Mouse (Mus musculus) brown adipose tissue, adult 24 weeks (tissue): ENCODE data around the gene Tyms. TPM values are rescaled to one million over a fixed set of nuclear protein-coding genes. Genes with fewer than 3 reads are reported as not detected.

Experiments used
- H3K27ac ChIP-seq: fragments of 200-500 bp; replicated peaks from 2 replicates; pipeline ENCODE4 v1.5.1; 2012; ENCODE audit warnings: low read depth, mild to moderate bottlenecking, low read length
- H3K4me1 ChIP-seq: fragments of 200-500 bp; 2 replicates; pipeline ENCODE4 v1.6.1; 2012; ENCODE audit warnings: low read length, mixed read lengths; ENCODE audit not compliant: control insufficient read depth, insufficient read depth, insufficient read length
- H3K4me3 ChIP-seq: fragments of 200-500 bp; 2 replicates; pipeline ENCODE4 v1.5.1; 2012; ENCODE audit warnings: low read depth, mild to moderate bottlenecking, low read length, moderate library complexity; ENCODE audit not compliant: insufficient read depth
- polyA plus RNA-seq: library from polyadenylated mRNA; stranded (reverse); fragments of >200 nt; gene quantifications from 2 replicates; pipeline ENCODE4 v1.2.4, GENCODE M21; 2012; ENCODE audit not compliant: missing spikeins, insufficient read depth, insufficient read length

Tyms gene
- 5.2 and 8.3 TPM in 2 replicates for polyA plus RNA-seq

DNA sequence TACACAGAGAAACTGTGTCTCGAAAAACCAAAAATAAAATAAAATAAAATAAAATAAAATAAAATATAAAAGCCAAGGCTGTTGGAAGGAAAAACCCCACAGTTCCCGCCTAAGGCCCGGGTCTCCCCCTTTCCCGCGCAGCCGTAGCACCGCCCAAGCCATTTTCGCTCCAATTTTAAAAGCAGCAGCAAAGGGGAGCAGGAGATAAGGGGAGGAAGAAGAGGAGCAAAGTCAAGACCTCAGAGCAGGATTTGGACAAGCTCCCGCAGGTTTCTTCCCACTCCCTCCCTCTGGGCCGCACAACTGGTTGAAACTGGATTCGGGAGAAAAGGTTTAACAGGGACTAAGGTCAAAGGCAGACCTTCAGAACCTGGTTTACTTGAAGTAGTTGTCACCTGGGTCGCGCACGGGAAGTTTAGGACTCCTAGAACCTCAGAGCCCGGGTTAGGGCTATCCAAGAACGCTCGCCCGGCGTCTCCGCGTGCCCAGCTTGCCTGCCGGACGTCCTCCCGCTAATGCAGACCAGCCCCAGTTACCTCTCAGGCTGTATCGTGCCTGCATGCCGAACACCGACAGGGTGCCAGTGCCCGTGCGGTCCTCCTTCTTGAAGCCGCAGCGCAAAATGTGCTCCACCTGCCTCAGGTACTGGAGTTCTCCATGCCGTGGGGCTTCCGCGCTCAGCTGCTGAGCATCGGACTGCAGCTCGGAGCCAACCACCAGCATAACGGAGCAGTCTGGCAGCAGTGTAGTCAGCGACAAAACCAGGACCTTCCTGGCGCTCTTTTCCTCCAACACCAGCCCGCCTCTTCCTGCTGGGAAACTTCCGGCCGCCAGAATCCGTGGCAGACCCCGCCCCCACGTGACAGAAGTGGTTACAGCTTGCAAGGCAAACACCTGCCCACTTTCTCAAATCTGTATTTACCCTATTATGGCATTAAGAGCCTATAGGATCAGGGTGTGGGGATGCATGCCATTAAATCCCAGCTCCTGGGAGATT lies at the start of gene Tyms:
Tyms (minus strand) TSS at position 793 of the 997 bp plus-strand sequence.
- Histone ChIP-seq H3K4me1 (peaks cover 2% of the 10 kb centered on the region; the same call in 1 of the 2 replicates), H3K4me3 (peak within 1 kb of the TSS; percentile 79), H3K27ac (0 out of 2 replicates have a peak within 1 kb of the TSS, but pooled peaks have one; percentile 19)

DNA sequence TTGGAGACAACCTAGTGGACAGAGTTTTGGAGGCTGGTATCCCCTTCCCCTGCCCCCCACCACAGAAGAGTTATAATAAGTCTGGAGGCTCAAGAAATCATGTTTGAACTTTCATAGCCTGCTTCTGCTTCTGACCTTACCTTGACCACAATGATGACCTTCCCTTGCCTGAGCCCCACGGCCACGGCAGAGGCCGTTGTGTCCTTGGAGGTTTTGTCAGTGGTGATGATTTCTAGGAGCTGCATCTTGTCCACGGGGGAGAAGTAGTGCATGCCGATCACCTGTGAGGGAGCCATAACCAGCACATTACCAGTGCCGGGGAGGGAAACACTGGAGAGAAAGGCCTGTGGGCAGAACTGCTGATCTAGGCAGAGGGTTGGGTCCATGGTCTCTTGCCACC lies 49.1 kb upstream of the Tyms start:
- Histone ChIP-seq H3K4me1 (no peaks in the 10 kb centered on the region), H3K27ac (no peak overlapping the region), H3K4me3 (no peak overlapping the region)

DNA sequence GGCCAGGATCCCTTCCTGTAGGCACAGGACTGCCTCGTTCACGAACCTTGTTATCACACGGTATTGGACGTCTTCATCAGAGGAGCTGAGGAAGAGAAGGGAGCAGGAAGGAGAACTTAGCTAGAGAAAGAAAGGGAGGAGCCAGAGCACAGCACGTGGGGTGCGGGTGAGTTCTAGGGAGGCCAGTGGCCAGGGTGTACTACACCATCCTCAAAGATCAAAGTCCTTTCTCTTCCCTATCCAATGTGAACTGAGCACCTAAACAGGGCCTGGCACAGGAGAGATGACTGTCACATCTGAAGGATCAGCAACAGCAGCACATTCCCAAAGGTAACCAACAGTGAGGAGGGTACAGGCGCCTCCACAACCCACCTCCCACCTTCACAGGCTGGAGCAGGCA lies 46.7 kb upstream of the Tyms start:
- H3K4me3 ChIP-seq, result no peak overlapping the region
- no peaks in the 10 kb centered on the region for H3K4me1 ChIP-seq
- no peak overlapping the region for H3K27ac ChIP-seq

DNA sequence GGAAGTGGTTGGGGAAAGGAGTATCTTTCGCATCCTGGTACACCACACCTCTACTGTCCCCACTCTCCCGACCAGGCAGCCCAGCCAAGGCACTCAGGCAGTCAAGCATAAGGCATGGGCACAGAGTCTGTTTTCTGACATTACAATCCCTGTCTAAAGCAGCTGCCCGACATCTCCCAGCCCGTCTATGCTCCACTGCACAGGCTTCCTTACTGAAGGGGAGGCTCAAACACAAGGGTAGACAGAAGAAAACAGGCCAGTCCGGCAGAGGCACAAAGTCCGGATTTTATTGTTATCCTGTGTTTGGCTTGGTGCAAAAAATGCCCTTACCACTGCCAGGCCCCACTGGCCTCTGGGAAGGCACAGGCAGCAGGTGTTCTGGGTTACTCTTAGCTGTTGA lies 45.7 kb upstream of the Tyms start:
- no peak overlapping the region for H3K4me3 ChIP-seq
- no peaks in the 10 kb centered on the region for H3K4me1 ChIP-seq

DNA sequence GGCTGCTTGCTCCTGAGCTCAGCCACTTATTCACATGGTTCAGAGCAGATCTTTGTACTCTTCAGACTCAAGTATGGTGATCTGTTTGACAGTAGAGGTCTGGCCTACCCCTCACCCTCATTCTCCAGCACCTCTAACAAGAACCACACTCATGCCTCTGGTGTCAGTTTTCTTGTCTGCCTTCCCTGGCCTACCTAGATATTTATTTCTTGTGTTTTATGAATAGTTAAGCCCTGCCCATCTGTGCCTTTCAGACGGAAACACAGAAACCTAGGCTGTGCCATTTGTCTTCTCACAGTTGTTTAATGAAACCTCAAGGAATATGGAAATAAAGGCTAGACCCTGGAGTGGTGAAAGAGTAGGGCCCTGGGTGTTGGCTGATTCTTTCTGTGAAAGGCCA lies 44.6 kb upstream of the Tyms start:
- Histone ChIP-seq H3K27ac (no peak overlapping the region), H3K4me3 (no peak overlapping the region), H3K4me1 (no peaks in the 10 kb centered on the region)

More for the DNA sequence above, 45.7 kb upstream of the Tyms start:
- H3K27ac ChIP-seq, result no peak overlapping the region

DNA sequence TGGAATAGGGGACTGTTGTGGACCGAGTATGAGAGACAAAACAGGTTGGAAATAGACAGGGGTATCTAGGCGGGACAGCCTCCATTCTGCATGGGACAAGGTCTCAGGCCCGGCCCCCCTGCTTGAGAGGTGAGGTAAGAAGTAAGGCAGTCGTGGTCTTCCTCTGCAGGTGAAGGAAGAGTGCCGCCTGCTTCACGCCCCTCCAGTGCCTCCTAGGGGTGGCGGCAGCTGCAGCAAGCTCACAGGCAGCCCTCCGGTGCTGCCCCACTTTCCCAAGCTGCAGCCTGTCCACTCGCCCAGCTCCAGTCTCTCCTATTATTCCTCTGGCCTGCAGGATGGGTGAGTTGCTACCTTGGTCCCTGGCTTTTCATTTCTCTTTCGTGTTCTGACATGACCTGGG lies 42.3 kb upstream of the Tyms start:
- Histone ChIP-seq H3K27ac (no peak overlapping the region), H3K4me1 (no peaks in the 10 kb centered on the region), H3K4me3 (no peak overlapping the region)

DNA sequence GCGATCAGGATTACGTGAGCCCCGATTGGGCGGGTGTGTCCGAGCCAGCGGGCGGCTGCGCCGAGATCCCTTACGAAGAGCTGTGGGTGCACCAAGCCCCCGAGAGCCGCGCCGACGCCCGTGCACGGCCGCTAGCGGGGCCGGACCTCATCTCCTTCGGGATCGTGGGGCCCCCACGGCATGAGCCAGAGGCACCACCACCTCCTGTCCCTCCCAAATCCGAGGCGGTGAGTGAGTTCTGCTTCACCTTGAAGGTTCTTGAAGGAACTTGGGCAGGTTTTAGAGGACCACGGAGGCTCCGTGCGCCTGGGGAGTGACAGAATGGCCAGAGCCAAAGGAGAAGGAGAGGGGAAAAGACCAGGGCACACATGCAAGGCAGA lies 41.3 kb upstream of the Tyms start:
- H3K27ac ChIP-seq, result no peak overlapping the region
- H3K4me1 ChIP-seq, result no peaks in the 10 kb centered on the region
- peak overlapping the region; percentile 48 for H3K4me3 ChIP-seq

DNA sequence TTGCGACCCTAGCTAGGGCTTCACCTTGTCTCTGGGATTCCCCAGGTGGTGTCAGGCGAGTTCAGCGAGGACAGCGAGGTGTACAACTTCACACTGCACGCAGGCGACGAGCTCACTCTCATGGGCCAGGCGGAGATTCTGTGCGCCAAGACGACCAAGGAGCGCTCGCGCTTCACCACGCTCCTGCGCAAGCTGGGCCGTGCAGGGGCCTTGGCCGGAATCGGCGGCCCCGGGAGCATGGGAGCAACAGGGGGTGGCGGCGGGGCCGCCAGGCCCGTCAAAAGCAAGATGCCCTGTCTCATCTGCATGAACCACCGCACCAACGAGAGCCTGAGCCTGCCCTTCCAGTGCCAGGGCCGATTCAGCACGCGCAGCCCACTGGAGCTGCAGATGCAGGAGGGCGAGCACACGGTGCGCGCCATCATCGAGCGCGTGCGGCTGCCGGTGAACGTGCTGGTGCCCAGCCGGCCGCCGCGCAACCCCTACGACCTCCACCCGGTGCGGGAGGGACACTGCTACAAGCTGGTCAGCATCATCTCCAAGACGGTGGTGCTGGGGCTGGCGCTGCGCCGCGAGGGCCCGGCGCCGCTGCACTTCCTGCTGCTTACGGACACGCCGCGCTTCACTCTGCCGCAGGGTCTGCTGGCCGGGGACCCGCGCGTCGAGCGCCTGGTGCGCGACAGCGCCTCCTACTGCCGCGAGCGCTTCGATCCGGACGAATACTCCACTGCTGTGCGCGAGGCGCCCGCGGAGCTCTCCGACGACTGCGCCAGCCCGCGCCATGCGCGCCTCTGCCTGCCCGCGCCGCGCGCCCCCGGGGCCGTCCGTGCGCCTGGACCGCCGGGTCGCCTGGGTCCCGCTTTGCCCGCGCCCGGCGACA lies 40.7 kb upstream of the Tyms start:
- Histone ChIP-seq H3K27ac (no peak overlapping the region), H3K4me1 (no peaks in the 10 kb centered on the region), H3K4me3 (peak overlapping the region; percentile 48)

DNA sequence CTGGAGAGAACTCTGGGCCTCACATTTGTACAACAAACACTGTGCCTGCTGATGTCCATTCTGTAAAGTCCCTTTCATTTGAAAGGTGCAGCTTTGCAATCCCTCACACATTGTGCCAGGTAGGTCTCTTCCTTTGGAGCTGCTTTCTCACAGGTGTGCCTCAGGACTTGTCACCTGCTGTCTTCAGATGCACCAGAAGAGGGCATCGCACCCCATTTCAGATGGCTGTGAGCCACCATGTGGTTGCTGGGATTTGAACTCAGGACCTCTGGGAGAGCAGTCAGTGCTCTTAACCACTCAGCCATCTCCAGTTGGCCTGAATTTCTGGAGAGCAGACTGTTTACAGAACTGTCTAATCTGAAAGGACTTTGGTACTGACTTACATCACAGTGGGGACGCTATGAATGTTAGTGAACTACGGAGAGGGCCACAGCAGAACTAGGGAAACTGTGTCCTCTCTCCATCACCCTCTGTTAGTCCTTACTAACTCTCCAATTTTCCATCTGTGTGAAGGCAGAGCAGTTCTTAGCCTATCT lies 39.2 kb upstream of the Tyms start:
- no peak overlapping the region for H3K4me3 ChIP-seq
- no peaks in the 10 kb centered on the region for H3K4me1 ChIP-seq
- H3K27ac ChIP-seq, result no peak overlapping the region

DNA sequence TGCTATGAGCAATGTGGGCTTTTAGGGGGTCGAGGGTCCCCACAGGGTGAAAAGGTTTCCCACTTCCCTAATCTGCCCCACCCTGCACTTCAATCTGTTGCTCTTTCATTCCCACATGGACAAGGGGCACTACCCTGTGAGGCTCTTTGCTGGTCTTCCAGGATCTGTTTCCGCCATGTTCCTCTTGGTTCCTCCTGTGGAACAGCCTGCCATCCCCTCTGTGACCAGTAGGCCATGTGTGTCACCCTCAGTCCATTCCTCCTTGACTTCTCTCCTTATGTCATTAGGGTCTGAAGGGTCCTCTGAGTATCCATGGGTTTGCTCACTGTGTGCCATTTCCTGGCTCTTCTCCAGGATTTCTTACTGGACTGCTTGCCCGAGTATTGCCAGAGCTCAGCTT lies 38.4 kb upstream of the Tyms start:
- H3K27ac ChIP-seq, result no peak overlapping the region
- H3K4me1 ChIP-seq, result no peaks in the 10 kb centered on the region
- H3K4me3 ChIP-seq, result no peak overlapping the region

DNA sequence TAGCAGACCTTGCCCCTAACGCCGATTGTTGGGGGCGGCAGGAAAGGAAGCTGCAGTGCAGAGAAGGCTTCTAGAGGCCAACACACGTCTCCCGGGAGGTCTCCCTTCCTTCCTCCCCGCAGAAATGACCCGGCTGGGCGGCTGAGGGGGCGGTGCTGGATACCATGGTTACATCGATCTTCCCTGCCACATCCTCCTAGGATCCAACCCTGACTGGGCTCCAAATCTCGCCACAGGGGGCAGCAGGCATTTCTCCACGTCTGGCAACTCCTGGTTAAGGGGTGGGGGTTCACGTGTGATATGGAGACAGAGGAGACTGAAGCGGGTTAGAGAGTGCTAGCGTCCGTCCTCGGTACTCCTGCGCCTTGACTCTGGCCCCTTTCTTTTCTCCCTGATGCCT lies 37.7 kb upstream of the Tyms start:
- Histone ChIP-seq H3K4me1 (no peaks in the 10 kb centered on the region), H3K4me3 (peak overlapping the region; percentile 12; the same call in 1 of the 2 replicates), H3K27ac (no peak overlapping the region)

DNA sequence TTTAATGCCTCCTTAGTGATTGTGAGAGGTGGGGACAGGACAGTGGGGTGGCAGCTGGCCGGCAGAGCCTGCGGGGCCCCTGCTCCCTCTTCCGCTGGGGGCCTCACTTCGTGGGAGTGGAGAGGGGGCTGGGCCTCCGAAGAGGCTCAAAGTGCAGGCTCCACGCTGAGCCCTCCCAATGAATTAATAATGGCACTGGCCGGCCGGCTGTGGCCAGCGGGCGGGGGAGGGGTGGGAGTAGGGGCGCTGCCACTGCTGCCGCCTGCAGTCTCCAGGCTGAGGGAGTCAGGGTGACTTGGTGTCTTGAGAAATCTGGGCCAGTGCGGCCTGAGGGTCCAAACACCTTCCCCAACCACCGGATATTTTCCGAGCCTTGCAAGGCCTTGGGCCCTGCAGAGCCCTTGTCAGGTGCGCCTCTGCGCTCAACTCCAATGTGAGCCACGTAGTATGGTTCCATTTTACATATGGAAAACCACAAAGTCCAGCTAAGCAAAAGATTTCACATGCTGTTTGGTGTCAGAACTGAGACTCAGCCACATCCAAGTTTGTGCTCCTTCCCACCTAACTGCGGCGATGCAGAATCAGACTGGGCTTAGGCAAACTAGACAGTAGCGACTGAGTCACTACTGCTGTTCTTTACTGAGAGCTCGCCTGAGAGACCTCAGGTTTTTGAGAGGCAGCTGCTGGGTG lies 37.1 kb upstream of the Tyms start:
- Histone ChIP-seq H3K4me1 (no peaks in the 10 kb centered on the region), H3K27ac (no peak overlapping the region), H3K4me3 (peak overlapping the region; percentile 12; the same call in 1 of the 2 replicates)

DNA sequence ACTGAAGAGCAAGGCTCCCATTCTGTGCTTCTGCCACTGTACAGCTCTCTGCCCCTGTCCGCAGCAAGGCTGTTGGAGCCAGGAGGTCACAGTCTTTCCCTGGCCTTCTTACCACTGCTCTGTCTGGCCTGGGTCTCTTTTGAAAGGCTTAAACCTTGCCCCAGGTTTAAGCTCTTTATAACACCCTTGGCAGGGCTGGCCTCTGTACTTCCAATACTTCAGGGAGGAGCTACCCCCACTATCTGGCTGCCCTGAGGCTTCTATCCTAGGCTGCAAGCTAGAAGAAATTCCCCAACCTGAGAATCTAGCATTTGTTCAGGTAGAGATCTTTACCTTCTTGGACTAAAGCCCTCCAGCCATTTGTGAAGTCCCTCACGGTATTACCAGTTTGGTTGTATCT lies 36.5 kb upstream of the Tyms start:
- Histone ChIP-seq H3K4me3 (no peak overlapping the region), H3K4me1 (no peaks in the 10 kb centered on the region), H3K27ac (no peak overlapping the region)

DNA sequence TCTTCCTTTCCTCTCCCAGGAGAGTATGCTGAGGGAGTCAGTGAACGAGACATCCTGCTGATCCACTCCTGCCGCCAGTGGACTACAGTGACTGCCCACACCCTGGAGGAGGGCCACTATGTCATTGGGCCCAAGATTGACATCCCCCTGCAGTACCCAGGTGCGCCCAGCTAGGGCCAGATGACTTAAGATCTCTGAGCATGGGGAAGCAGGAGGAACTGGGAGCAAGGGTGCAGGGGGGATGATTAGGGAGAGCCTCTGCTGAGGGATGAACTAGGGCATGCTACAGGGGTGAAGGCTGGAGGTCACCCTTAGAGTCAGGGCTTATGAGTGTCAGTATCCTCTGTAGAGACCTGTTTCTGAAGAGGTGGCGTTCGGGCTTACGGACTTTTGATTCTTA lies 34.8 kb upstream of the Tyms start:
- Histone ChIP-seq H3K4me3 (no peak overlapping the region), H3K27ac (no peak overlapping the region), H3K4me1 (no peaks in the 10 kb centered on the region)
